Mouse (Mus musculus) adrenal gland, postnatal 36 days (tissue): ENCODE results near the gene Dlg2. TPM values are rescaled to one million over a fixed set of nuclear protein-coding genes. Genes with fewer than 3 reads are reported as not detected.

Experiments used
- DNase-seq, 2 experiments: peaks; one replicate each; pipeline ENCODE4 v3.0.0; 2021; ENCODE audit warnings: mixed read lengths in 1 of 2
- total RNA-seq, 2 experiments: library from RNA; stranded (reverse); gene quantifications; 2 replicates each; pipeline ENCODE4 v1.2.3; 2021

The Dlg2 gene
- total RNA-seq, 2 experiments from 2014 or later = 93.3 to 123 TPM

- no peak for DNase-seq
Observed at GRCm38 (mm10) chr7:90539481-90540402, 63.3 kb downstream of the Dlg2 start.

- no peak for DNase-seq
Observed at GRCm38 (mm10) chr7:90540811-90541323, 64.4 kb downstream of the Dlg2 start.

- no peak for DNase-seq
Observed at GRCm38 (mm10) chr7:90553399-90553798, 76.9 kb downstream of the Dlg2 start.

- DNase-seq = no peak
Observed at GRCm38 (mm10) chr7:90554421-90554820, 77.9 kb downstream of the Dlg2 start.

- no peak for DNase-seq
Observed at GRCm38 (mm10) chr7:90569130-90569529, 92.7 kb downstream of the Dlg2 start.

- no peak for DNase-seq
Observed at GRCm38 (mm10) chr7:90587795-90588194, 111.3 kb downstream of the Dlg2 start.

- no peak for DNase-seq
Observed at GRCm38 (mm10) chr7:90588318-90588717, 111.8 kb downstream of the Dlg2 start.

GRCm38 (mm10) chr7:90609764-90610163 is 133.3 kb downstream of the Dlg2 start:
- DNase-seq = no peak

GRCm38 (mm10) chr7:90630546-90630945 is 154.1 kb downstream of the Dlg2 start:
- DNase-seq = no peak

GRCm38 (mm10) chr7:90649512-90649911 is 173.0 kb downstream of the Dlg2 start:
- no peak for DNase-seq

- no peak for DNase-seq
Observed at GRCm38 (mm10) chr7:90651128-90651527, 174.7 kb downstream of the Dlg2 start.

GRCm38 (mm10) chr7:90651611-90652010 is 175.1 kb downstream of the Dlg2 start:
- no peak for DNase-seq

GRCm38 (mm10) chr7:90658593-90658992 is 182.1 kb downstream of the Dlg2 start:
- DNase-seq = no peak

- no peak for DNase-seq
Observed at GRCm38 (mm10) chr7:90694050-90694449, 217.6 kb downstream of the Dlg2 start.

GRCm38 (mm10) chr7:90696181-90696950 is 219.9 kb downstream of the Dlg2 start:
- DNase-seq = no peak

GRCm38 (mm10) chr7:90703163-90703852 is 226.8 kb downstream of the Dlg2 start:
- DNase-seq = no peak

GRCm38 (mm10) chr7:90703951-90704350 is 227.5 kb downstream of the Dlg2 start:
- no peak for DNase-seq

- no peak for DNase-seq
Observed at GRCm38 (mm10) chr7:90734086-90734485, 257.6 kb downstream of the Dlg2 start.

GRCm38 (mm10) chr7:90736369-90736768 is 259.9 kb downstream of the Dlg2 start:
- no peak for DNase-seq

- no peak for DNase-seq
Observed at GRCm38 (mm10) chr7:90748636-90749035, 272.2 kb downstream of the Dlg2 start.

- no peak for DNase-seq
Observed at GRCm38 (mm10) chr7:90787945-90788344, 311.5 kb downstream of the Dlg2 start.

GRCm38 (mm10) chr7:90791522-90791921 is 315.1 kb downstream of the Dlg2 start:
- DNase-seq = no peak
